Mouse (Mus musculus) heart, embryonic 12.5 days (tissue): ENCODE measurements at regions not wholly inside any gene's neighbourhood (a gene's known extent, or its start where the extent isn't known, plus 50 kb on each side); places are given as distances from the start of the nearest gene placed in this dataset.

Experiments
- ATAC-seq: fragments of 200-750 bp; cut with Nextera tagmentation; 2 replicates; pipeline ENCODE4 v1.8.0; 2017; ENCODE audit warnings: moderate TSS enrichment, moderate library complexity; ENCODE audit not compliant: insufficient number of reproducible peaks, low FRiP score
- H3K27ac ChIP-seq: fragments of 300-500 bp; sonication (generic); 2 replicates; pipeline ENCODE4 v1.5.1; 2016; ENCODE audit warnings: mild to moderate bottlenecking, moderate library complexity; ENCODE audit not compliant: poor library complexity, severe bottlenecking
- H3K27me3 ChIP-seq: fragments of 300-500 bp; sonication (generic); replicated peaks from 2 replicates; pipeline ENCODE4 v1.6.1; 2016; ENCODE audit warnings: mild to moderate bottlenecking, moderate library complexity
- H3K36me3 ChIP-seq: fragments of 300-500 bp; sonication (generic); 2 replicates; pipeline ENCODE4 v1.6.1; 2016; ENCODE audit warnings: mild to moderate bottlenecking, moderate library complexity
- H3K4me1 ChIP-seq: fragments of 300-500 bp; sonication (generic); replicated peaks from 2 replicates; pipeline ENCODE4 v1.6.1; 2016; ENCODE audit warnings: mild to moderate bottlenecking
- H3K4me2 ChIP-seq: fragments of 300-500 bp; sonication (generic); 2 replicates; pipeline ENCODE4 v1.6.1; 2016; ENCODE audit warnings: mild to moderate bottlenecking, moderate library complexity
- H3K4me3 ChIP-seq: fragments of 300-500 bp; sonication (generic); 2 replicates; pipeline ENCODE4 v1.5.1; 2016; ENCODE audit warnings: mild to moderate bottlenecking
- H3K9ac ChIP-seq: fragments of 300-500 bp; sonication (generic); 2 replicates; pipeline ENCODE4 v1.6.1; 2016; ENCODE audit warnings: mild to moderate bottlenecking, moderate library complexity
- H3K9me3 ChIP-seq: fragments of 300-500 bp; sonication (generic); replicated peaks from 2 replicates; pipeline ENCODE4 v1.6.1; 2016; ENCODE audit warnings: mild to moderate bottlenecking, moderate library complexity
- WGBS: fragments of 180-500 bp; shearing (Covaris S2); methylation state at CpG from one replicate; pipeline ENCODE4 v1.1.7; 2016; 5-methylcytosine and 5-hydroxymethylcytosine counted together

DNA sequence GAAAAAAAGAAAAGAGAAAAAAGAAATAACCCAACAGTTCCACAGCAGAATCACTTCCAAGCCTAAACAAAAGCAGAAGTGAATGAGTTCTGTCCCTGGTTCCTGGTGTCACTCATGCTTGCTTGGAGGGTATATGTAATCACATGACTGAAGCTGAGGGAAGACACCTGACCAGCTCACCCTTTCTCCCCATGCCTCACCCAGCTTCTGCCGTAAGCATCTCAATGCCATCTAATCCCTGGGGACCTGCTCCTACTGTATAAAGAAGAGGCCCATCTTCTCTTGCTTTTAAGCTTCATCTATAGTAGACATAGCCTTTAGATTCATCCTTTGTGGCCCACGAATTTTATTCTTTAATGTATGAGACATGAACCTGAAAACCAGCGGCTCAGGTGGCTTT, 235.5 kb downstream of the Cog6 start:
- no peak overlapping the region for H3K27ac ChIP-seq
- no peak overlapping the region for H3K4me3 ChIP-seq
- H3K9ac ChIP-seq: no peak overlapping the region
- 74% methylated on average over 3 of the region's 3 CpGs for WGBS
- no peaks in the 10 kb centered on the region for H3K4me1 ChIP-seq
- H3K27me3 ChIP-seq: no peaks in the 10 kb centered on the region
- ATAC-seq: no peak
- H3K36me3 ChIP-seq: no peaks in the 10 kb centered on the region
- H3K4me2 ChIP-seq: no peak overlapping the region
- no peaks in the 10 kb centered on the region for H3K9me3 ChIP-seq

DNA sequence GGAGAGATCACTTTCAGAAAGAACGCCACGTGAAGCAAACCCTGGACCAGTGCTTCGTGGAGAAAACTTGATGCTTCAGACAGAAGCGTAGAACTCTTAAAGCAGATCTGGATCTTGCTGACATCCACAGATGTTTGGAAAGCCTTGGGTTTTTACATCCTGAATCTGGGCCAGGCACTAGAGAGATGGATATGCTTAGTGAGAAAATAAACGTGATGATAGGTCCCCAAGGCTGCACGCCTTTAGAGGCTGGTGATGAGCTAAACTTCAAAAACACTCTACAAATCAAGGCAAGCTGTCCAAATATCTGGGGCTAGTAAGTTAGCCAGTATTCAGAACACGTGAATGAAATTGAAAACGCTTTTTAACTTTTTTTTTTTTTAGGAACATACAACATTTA, 236.7 kb downstream of the Cog6 start:
- Histone ChIP-seq H3K27me3 (no peaks in the 10 kb centered on the region), H3K9me3 (no peaks in the 10 kb centered on the region), H3K27ac (no peak overlapping the region), H3K4me3 (no peak overlapping the region), H3K36me3 (no peaks in the 10 kb centered on the region), H3K4me2 (no peak overlapping the region), H3K9ac (no peak overlapping the region), H3K4me1 (no peaks in the 10 kb centered on the region)
- ATAC-seq: no peak
- 74% methylated on average over 8 of the region's 8 CpGs for WGBS

DNA sequence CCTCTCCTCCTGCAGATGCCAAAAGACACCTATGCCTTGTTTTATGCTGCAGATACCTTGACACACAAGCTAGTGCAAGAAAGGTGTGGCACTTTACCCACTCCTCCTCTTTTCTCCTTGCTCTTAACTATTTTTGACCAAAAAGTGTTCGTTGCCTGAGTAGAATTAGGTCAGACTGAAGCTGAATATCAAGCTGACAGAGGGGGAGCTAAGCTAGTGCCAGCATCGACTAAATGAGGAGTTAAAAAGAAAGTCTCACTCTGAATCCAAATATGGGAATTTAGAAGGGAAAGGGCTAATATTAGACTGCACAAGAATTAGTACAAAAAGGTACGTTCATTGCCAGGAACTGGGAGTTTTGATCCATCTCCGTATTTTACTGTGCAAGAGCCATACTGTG, 241.2 kb downstream of the Cog6 start:
- Histone ChIP-seq H3K9ac (no peak overlapping the region), H3K4me1 (no peaks in the 10 kb centered on the region), H3K9me3 (no peaks in the 10 kb centered on the region), H3K4me2 (no peak overlapping the region), H3K36me3 (no peaks in the 10 kb centered on the region), H3K27me3 (no peaks in the 10 kb centered on the region), H3K4me3 (no peak overlapping the region), H3K27ac (no peak overlapping the region)
- ATAC-seq: no peak
- WGBS: 73% methylated on average over 4 of the region's 4 CpGs

DNA sequence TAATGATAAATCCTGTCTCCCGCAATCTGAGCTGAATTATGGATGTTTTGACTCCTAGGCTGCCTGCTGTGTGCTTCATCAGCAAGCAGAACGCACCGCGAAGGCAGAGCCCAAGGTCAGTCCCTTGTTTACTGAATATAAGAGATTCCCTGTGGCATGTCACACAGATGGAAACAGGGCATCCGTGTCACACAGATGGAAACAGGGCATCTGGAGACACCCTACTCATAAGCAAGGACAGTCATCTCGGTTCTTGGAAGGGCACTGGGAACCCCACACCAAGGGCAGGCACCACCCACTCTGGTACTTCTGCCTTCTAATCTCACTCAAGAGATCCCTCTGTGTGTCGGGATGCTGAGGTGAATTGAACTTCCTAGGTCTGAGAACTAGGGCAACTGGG, 241.9 kb downstream of the Cog6 start:
- H3K27me3 ChIP-seq: no peaks in the 10 kb centered on the region
- H3K4me2 ChIP-seq: no peak overlapping the region
- no peak overlapping the region for H3K4me3 ChIP-seq
- no peak for ATAC-seq
- no peak overlapping the region for H3K27ac ChIP-seq
- WGBS: 67% methylated on average over 7 of the region's 7 CpGs
- no peaks in the 10 kb centered on the region for H3K36me3 ChIP-seq
- no peaks in the 10 kb centered on the region for H3K9me3 ChIP-seq
- H3K9ac ChIP-seq: no peak overlapping the region
- no peaks in the 10 kb centered on the region for H3K4me1 ChIP-seq

DNA sequence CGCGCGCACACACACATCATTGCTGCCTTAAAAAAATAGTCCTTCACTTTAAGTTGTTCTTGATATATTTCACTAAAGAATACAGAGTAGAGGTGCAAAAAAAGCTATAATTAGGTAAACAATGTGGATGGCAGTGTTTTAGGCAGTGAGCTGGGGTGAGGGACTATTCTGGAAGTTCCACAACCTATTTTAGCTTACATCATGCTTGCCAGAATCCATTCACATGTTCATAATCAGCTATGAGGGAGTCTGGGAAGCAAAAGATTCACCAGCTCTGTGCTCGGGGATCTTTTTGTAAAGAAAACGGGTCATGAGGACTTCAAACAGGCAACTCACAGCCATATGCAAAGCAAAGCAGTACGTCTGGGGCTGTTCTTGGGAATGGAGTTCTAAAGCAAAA, 242.3 kb downstream of the Cog6 start:
- H3K36me3 ChIP-seq: no peaks in the 10 kb centered on the region
- no peak overlapping the region for H3K9ac ChIP-seq
- H3K4me3 ChIP-seq: no peak overlapping the region
- no peaks in the 10 kb centered on the region for H3K4me1 ChIP-seq
- no peak for ATAC-seq
- WGBS: 87% methylated on average over 6 of the region's 6 CpGs
- no peak overlapping the region for H3K4me2 ChIP-seq
- no peaks in the 10 kb centered on the region for H3K27me3 ChIP-seq
- no peaks in the 10 kb centered on the region for H3K9me3 ChIP-seq
- H3K27ac ChIP-seq: no peak overlapping the region

DNA sequence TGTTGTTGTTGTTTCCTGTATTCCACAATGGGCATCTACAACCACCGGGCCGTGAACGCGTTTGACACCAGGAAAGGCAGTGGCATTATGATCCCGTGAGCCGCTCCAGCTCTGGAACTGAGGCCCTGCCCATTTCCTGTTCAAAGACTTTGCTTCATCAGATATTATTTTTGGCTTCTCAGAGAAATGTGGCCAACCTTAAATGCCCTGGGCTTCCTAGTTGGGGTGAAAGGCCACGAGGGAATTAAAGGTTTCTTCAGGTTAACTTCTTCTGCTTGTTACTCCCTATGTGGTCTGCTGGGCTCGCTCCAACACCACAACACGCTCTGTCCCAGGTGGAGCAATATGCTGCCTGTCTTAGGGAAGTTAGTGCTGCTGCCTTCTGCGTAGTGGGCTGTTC, 249.8 kb downstream of the Cog6 start:
- no peak overlapping the region for H3K27ac ChIP-seq
- H3K27me3 ChIP-seq: no peaks in the 10 kb centered on the region
- no peak overlapping the region for H3K4me3 ChIP-seq
- H3K4me2 ChIP-seq: no peak overlapping the region
- 51% methylated on average over 10 of the region's 10 CpGs for WGBS
- no peak overlapping the region for H3K9ac ChIP-seq
- 0 out of 2 replicates have a peak, but pooled peaks cover 5% of the 10 kb centered on the region for H3K4me1 ChIP-seq
- H3K36me3 ChIP-seq: no peaks in the 10 kb centered on the region
- no peak for ATAC-seq
- H3K9me3 ChIP-seq: no peaks in the 10 kb centered on the region

DNA sequence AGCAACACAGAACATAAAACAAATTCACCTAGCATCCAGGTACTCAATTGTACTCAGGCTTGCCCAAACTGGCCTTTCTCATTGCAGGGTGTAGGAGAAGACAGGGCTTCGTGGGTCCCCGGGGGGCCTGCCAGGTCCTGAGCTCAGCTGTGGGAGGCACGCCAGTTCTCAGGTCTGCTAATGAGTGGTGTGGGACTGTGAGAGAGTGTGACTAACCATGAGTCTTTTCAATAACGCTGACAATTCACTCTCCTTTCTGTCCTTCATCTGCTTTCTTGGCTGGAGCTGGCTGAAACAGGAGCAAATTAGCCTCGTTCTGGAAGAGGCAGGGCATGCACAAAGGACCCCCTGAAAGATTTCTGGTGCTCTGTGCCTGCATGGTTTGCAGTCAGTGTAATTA, 250.2 kb downstream of the Cog6 start:
- 63% methylated on average over 5 of the region's 5 CpGs for WGBS
- Histone ChIP-seq H3K27ac (no peak overlapping the region), H3K4me3 (no peak overlapping the region), H3K4me2 (no peak overlapping the region), H3K27me3 (no peaks in the 10 kb centered on the region), H3K9me3 (no peaks in the 10 kb centered on the region), H3K4me1 (0 out of 2 replicates have a peak, but pooled peaks cover 5% of the 10 kb centered on the region), H3K36me3 (no peaks in the 10 kb centered on the region), H3K9ac (no peak overlapping the region)
- no peak for ATAC-seq

DNA sequence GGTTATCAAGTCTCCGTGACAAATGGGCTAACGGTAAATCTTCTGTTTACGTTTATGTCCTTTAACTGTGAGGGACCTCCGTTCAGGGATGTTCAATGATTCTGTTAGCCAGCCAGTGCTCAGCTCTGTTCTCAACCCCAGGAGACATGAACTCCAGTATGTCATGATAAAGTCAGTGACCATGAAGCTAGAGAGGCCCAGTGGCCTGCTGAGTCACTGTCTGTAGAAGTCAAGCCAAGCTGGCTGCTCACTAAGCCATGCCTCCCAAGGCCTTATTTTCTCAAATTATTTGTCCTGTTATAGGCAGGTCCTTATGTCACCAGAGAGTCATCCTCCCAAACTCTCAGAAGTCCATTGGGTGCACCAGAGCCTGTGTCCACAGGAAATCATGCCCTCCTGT, 252.9 kb downstream of the Cog6 start:
- no peak overlapping the region for H3K9ac ChIP-seq
- H3K4me2 ChIP-seq: no peak overlapping the region
- H3K36me3 ChIP-seq: no peaks in the 10 kb centered on the region
- no peak overlapping the region for H3K27ac ChIP-seq
- H3K9me3 ChIP-seq: no peaks in the 10 kb centered on the region
- H3K4me3 ChIP-seq: no peak overlapping the region
- no peaks in the 10 kb centered on the region for H3K27me3 ChIP-seq
- ATAC-seq: no peak; the same call in 1 of the 2 replicates
- 67% methylated on average over 4 of the region's 4 CpGs for WGBS
- 0 out of 2 replicates have a peak, but pooled peaks cover 5% of the 10 kb centered on the region for H3K4me1 ChIP-seq

DNA sequence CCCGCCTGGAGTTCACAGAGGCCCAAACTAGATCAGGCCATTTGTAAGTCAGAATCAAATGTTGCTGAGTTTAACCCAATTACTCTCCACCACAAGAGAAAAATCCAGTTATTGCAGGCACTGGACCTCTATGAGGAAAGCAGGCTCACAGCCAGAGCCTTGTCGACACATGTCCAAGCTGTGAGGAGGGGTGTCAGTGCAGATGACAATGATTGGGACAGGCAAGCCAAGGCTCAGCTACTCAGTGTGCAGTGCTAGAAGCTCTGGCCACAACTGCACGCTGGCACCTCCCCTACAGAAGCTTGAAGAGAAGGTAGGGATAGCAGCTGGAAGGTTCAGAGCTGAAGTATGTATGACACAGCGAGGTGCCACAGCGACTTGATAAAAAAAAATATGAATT, 253.4 kb downstream of the Cog6 start:
- no peaks in the 10 kb centered on the region for H3K27me3 ChIP-seq
- H3K4me2 ChIP-seq: no peak overlapping the region
- 0 out of 2 replicates have a peak, but pooled peaks cover 5% of the 10 kb centered on the region for H3K4me1 ChIP-seq
- no peak overlapping the region for H3K27ac ChIP-seq
- H3K9me3 ChIP-seq: no peaks in the 10 kb centered on the region
- no peak for ATAC-seq
- 70% methylated on average over 5 of the region's 5 CpGs for WGBS
- no peaks in the 10 kb centered on the region for H3K36me3 ChIP-seq
- no peak overlapping the region for H3K9ac ChIP-seq
- H3K4me3 ChIP-seq: no peak overlapping the region

DNA sequence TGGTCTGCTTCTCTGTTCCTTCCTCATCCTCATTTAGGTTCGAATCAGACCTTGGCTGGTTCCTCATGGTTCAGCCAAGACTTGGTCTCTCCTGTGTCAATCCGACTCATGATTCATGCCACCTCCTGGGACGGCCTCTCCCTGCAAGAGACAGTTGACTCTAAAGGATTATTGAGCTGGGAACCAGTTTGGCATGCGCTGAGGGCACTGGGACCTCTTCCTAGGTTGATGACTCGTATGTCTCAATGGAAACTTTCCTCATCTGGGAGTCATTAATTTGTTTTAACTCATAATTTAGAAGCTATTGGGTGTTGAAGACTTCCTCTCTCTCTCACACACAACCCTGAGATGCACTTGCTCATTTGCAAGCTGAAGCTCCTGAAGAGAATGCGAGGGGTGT, 254.5 kb downstream of the Cog6 start:
- no peak overlapping the region for H3K9ac ChIP-seq
- no peak overlapping the region for H3K4me3 ChIP-seq
- H3K36me3 ChIP-seq: no peaks in the 10 kb centered on the region
- H3K4me1 ChIP-seq: 0 out of 2 replicates have a peak, but pooled peaks cover 5% of the 10 kb centered on the region
- no peak overlapping the region for H3K4me2 ChIP-seq
- no peaks in the 10 kb centered on the region for H3K27me3 ChIP-seq
- H3K27ac ChIP-seq: no peak overlapping the region
- WGBS: 76% methylated on average over 6 of the region's 6 CpGs
- ATAC-seq: no peak
- H3K9me3 ChIP-seq: no peaks in the 10 kb centered on the region

DNA sequence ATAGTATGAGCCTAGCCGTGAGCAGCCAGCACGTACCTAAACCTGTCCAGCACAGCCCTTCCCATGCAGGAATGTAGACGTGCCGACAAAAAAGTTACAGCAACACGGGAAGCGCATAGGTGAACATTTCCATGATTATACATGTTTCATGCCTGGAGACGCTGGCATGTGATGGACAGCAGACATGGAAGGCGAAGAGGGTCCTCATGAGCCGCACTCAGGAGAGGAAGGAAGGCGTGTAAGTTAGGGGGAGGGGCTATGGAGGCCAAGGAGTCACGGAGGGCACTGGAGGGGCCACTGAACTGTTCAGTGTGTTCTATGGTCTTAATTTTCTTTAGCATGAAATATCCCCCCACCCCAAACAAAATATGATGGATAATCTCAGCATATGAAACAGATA, 257.2 kb downstream of the Cog6 start:
- WGBS: 88% methylated on average over 11 of the region's 11 CpGs

DNA sequence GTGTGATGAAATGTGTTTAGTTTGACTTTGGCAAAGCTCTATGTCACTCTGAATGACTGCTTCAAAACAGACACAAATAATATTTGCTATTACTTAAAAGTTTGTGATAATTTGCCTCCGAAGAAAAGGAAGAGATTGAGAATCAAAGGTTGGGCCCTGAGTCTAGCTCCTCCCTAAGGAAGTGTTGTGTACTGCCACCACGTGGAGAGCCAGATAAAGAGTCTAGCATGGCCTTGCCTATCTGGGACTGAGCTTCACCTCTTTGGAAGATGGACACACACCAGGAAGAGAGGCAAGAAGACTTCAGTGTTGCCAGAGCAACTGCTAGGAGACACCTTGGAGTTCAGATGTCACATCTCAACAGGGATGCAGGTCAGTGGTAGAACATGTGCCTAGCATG, 258.5 kb downstream of the Cog6 start:
- H3K36me3 ChIP-seq: no peaks in the 10 kb centered on the region
- H3K4me3 ChIP-seq: no peak overlapping the region
- H3K4me1 ChIP-seq: 0 out of 2 replicates have a peak, but pooled peaks cover 2% of the 10 kb centered on the region
- ATAC-seq: no peak
- WGBS: 23% methylated on average over 2 of the region's 2 CpGs
- H3K27me3 ChIP-seq: no peaks in the 10 kb centered on the region
- H3K27ac ChIP-seq: no peak overlapping the region
- no peak overlapping the region for H3K4me2 ChIP-seq
- no peak overlapping the region for H3K9ac ChIP-seq
- H3K9me3 ChIP-seq: no peaks in the 10 kb centered on the region

More for the DNA sequence above, 257.2 kb downstream of the Cog6 start:
- Histone ChIP-seq H3K9ac (no peak overlapping the region), H3K9me3 (no peaks in the 10 kb centered on the region), H3K36me3 (no peaks in the 10 kb centered on the region), H3K27ac (no peak overlapping the region), H3K4me1 (0 out of 2 replicates have a peak, but pooled peaks cover 5% of the 10 kb centered on the region), H3K4me2 (no peak overlapping the region), H3K4me3 (no peak overlapping the region), H3K27me3 (no peaks in the 10 kb centered on the region)
- no peak for ATAC-seq
